Mouse (Mus musculus) C2C12 (cell line): ENCODE measurements at regions not wholly inside any gene's neighbourhood (a gene's known extent, or its start where the extent isn't known, plus 50 kb on each side); places are given as distances from the start of the nearest gene placed in this dataset.

Source experiments
- H3K27me3 ChIP-seq: one replicate; pipeline ENCODE4 v1.6.1; 2011; ENCODE audit not compliant: control insufficient read depth, insufficient read depth, insufficient read length
- H3K36me3 ChIP-seq: one replicate; pipeline ENCODE4 v1.6.1; 2011; ENCODE audit not compliant: control insufficient read depth, insufficient read depth
- H3K4me3 ChIP-seq: one replicate; pipeline ENCODE4 v1.5.1; 2011; ENCODE audit warnings: mild to moderate bottlenecking, control low read depth; ENCODE audit not compliant: poor library complexity, insufficient read depth, severe bottlenecking
- H3K79me2 ChIP-seq: one replicate; pipeline ENCODE4 v1.6.1; 2011; ENCODE audit not compliant: control insufficient read depth, insufficient read depth
- H3K79me3 ChIP-seq: one replicate; pipeline ENCODE4 v1.6.1; 2011; ENCODE audit warnings: low read depth, control low read depth
- H3ac ChIP-seq: one replicate; pipeline ENCODE3; 2011; ENCODE audit warnings: low read depth; ENCODE audit not compliant: control insufficient read depth, insufficient read length
- CEBPB ChIP-seq: IDR thresholded peaks from one replicate; pipeline ENCODE4 v1.6.1; 2011; ENCODE audit warnings: low read depth, mild to moderate bottlenecking, control low read depth, moderate library complexity
- CTCF ChIP-seq: IDR thresholded peaks from one replicate; pipeline ENCODE4 v1.5.1; 2011; ENCODE audit not compliant: control insufficient read depth, insufficient read depth, insufficient read length
- FOSL1 ChIP-seq: IDR thresholded peaks from one replicate; pipeline ENCODE4 v1.8.0; 2011; ENCODE audit warnings: mild to moderate bottlenecking, low read length; ENCODE audit not compliant: poor library complexity, insufficient read depth, severe bottlenecking
- MAX ChIP-seq: IDR thresholded peaks from one replicate; pipeline ENCODE4 v1.6.1; 2011; ENCODE audit warnings: mild to moderate bottlenecking, control low read depth
- MYOD1 ChIP-seq: IDR thresholded peaks from one replicate; pipeline ENCODE4 v1.6.1; 2011; ENCODE audit warnings: low read depth; ENCODE audit not compliant: control insufficient read depth, insufficient read length
- MYOG ChIP-seq: IDR thresholded peaks from one replicate; pipeline ENCODE4 v1.6.1; 2011; ENCODE audit not compliant: control insufficient read depth, insufficient read length; ENCODE audit errors: extremely low read depth
- USF1 ChIP-seq: IDR thresholded peaks from one replicate; pipeline ENCODE4 v1.6.1; 2011; ENCODE audit warnings: low read depth, mild to moderate bottlenecking, control low read depth, moderate library complexity

- Histone ChIP-seq H3K79me2 (no peaks in the 10 kb centered on the region), H3K36me3 (no peaks in the 10 kb centered on the region), H3K27me3 (no peaks in the 10 kb centered on the region), H3K79me3 (no peaks in the 10 kb centered on the region), H3ac (no peak overlapping the region), H3K4me3 (no peak overlapping the region)
- TF ChIP-seq CEBPB = no peak
- TF ChIP-seq FOSL1 = no peak
- no peak for TF ChIP-seq MYOG
- TF ChIP-seq MYOD1 = no peak
- no peak for TF ChIP-seq MAX
- TF ChIP-seq USF1 = no peak
- no peak for TF ChIP-seq CTCF
Measured at GRCm38 (mm10) chr13:31330731-31331130, 225.2 kb upstream of the Foxq1 start.

- TF ChIP-seq CTCF (no peak), MYOD1 (no peak)
- no peak overlapping the region for H3K4me3 ChIP-seq
- no peak overlapping the region for H3ac ChIP-seq
- no peaks in the 10 kb centered on the region for H3K79me2 ChIP-seq
- no peaks in the 10 kb centered on the region for H3K27me3 ChIP-seq
- no peaks in the 10 kb centered on the region for H3K36me3 ChIP-seq
- no peaks in the 10 kb centered on the region for H3K79me3 ChIP-seq
Measured at GRCm38 (mm10) chr13:31334981-31335380, 221.0 kb upstream of the Foxq1 start.

GRCm38 (mm10) chr13:31337631-31338030 is 218.3 kb upstream of the Foxq1 start:
- no peaks in the 10 kb centered on the region for H3K79me3 ChIP-seq
- H3K36me3 ChIP-seq = no peaks in the 10 kb centered on the region
- H3K4me3 ChIP-seq = no peak overlapping the region
- H3K27me3 ChIP-seq = no peaks in the 10 kb centered on the region
- no peaks in the 10 kb centered on the region for H3K79me2 ChIP-seq
- no peak overlapping the region for H3ac ChIP-seq
- TF ChIP-seq USF1 (no peak), CTCF (no peak), MYOD1 (no peak), MYOG (no peak), FOSL1 (no peak), CEBPB (no peak), MAX (no peak)

- Histone ChIP-seq H3K79me2 (no peaks in the 10 kb centered on the region), H3K36me3 (no peaks in the 10 kb centered on the region), H3K79me3 (no peaks in the 10 kb centered on the region), H3K27me3 (no peaks in the 10 kb centered on the region), H3ac (no peak overlapping the region), H3K4me3 (no peak overlapping the region)
- TF ChIP-seq CEBPB (no peak), USF1 (no peak), MYOG (no peak), CTCF (no peak), MYOD1 (no peak), MAX (no peak), FOSL1 (no peak)
Measured at GRCm38 (mm10) chr13:31339386-31339785, 216.5 kb upstream of the Foxq1 start.

- no peaks in the 10 kb centered on the region for H3K79me3 ChIP-seq
- no peak overlapping the region for H3ac ChIP-seq
- no peaks in the 10 kb centered on the region for H3K27me3 ChIP-seq
- no peaks in the 10 kb centered on the region for H3K79me2 ChIP-seq
- no peak overlapping the region for H3K4me3 ChIP-seq
- TF ChIP-seq MYOG (no peak), MAX (no peak), CEBPB (no peak), FOSL1 (no peak), USF1 (no peak), CTCF (no peak), MYOD1 (no peak)
- no peaks in the 10 kb centered on the region for H3K36me3 ChIP-seq
Measured at GRCm38 (mm10) chr13:31339901-31340300, 216.0 kb upstream of the Foxq1 start.

- Histone ChIP-seq H3K4me3 (no peak overlapping the region), H3ac (no peak overlapping the region), H3K79me2 (no peaks in the 10 kb centered on the region), H3K36me3 (no peaks in the 10 kb centered on the region), H3K79me3 (no peaks in the 10 kb centered on the region), H3K27me3 (no peaks in the 10 kb centered on the region)
- TF ChIP-seq MYOD1 (no peak), MYOG (no peak), USF1 (no peak), FOSL1 (no peak), CEBPB (no peak), CTCF (no peak), MAX (no peak)
Measured at GRCm38 (mm10) chr13:31340363-31340948, 215.5 kb upstream of the Foxq1 start.
